Mouse (Mus musculus) heart, embryonic 14.5 days (tissue): Measurements from ENCODE around the gene Ankrd55. TPM values are rescaled to one million over a fixed set of nuclear protein-coding genes. Genes with fewer than 3 reads are reported as not detected.

Experiments used
- ATAC-seq: fragments of 200-750 bp; cut with Nextera tagmentation; 2 replicates; pipeline ENCODE4 v1.8.0; 2017; ENCODE audit warnings: low read depth, moderate TSS enrichment; ENCODE audit not compliant: insufficient number of reproducible peaks, insufficient read depth, low FRiP score
- H3K27ac ChIP-seq, 2 experiments: fragments of 200-500 bp in 1 of 2; fragments of 300-500 bp in 1 of 2; sonication (generic) in 1 of 2; replicated peaks in 1 of 2; 2 replicates each; pipeline ENCODE4 v1.5.1; 2012 to 2014; ENCODE audit warnings: low read depth in 2 of 2, low read length in 2 of 2, control low read depth in 1 of 2, mild to moderate bottlenecking in 1 of 2, mixed read lengths in 1 of 2; ENCODE audit not compliant: control insufficient read depth in 1 of 2, insufficient read depth in 1 of 2
- H3K27me3 ChIP-seq: fragments of 300-500 bp; sonication (generic); 2 replicates; pipeline ENCODE4 v1.6.1; 2014; ENCODE audit warnings: mild to moderate bottlenecking, low read length, control low read depth; ENCODE audit not compliant: control insufficient read depth, insufficient read depth
- H3K36me3 ChIP-seq: fragments of 300-500 bp; sonication (generic); 2 replicates; pipeline ENCODE4 v1.6.1; 2014; ENCODE audit warnings: mild to moderate bottlenecking, control low read depth, low read length, mixed read lengths; ENCODE audit not compliant: control insufficient read depth, insufficient read depth
- H3K4me1 ChIP-seq, 2 experiments: fragments of 200-500 bp in 1 of 2; fragments of 300-500 bp in 1 of 2; sonication (generic) in 1 of 2; 2 replicates each; pipeline ENCODE4 v1.6.1; 2012 to 2014; ENCODE audit warnings: low read length in 2 of 2, control low read depth in 1 of 2, mixed read lengths in 1 of 2; ENCODE audit not compliant: control insufficient read depth in 2 of 2, insufficient read depth in 2 of 2
- H3K4me2 ChIP-seq: fragments of 300-500 bp; sonication (generic); 2 replicates; pipeline ENCODE4 v1.6.1; 2014; ENCODE audit warnings: mild to moderate bottlenecking, low read length
- H3K4me3 ChIP-seq, 2 experiments: fragments of 200-500 bp in 1 of 2; fragments of 300-500 bp in 1 of 2; sonication (generic) in 1 of 2; 2 replicates each; pipeline ENCODE4 v1.5.1; 2012 to 2014; ENCODE audit warnings: low read length in 2 of 2, mild to moderate bottlenecking in 2 of 2, control low read depth in 1 of 2, low read depth in 1 of 2, moderate library complexity in 1 of 2; ENCODE audit not compliant: control insufficient read depth in 1 of 2, insufficient read depth in 1 of 2
- H3K9ac ChIP-seq: fragments of 300-500 bp; sonication (generic); 2 replicates; pipeline ENCODE4 v1.6.1; 2014; ENCODE audit warnings: mild to moderate bottlenecking, low read length
- H3K9me3 ChIP-seq: fragments of 300-500 bp; sonication (generic); 2 replicates; pipeline ENCODE4 v1.6.1; 2016; ENCODE audit warnings: low read length, control low read depth; ENCODE audit not compliant: control insufficient read depth
- WGBS: fragments of 180-500 bp; shearing (Covaris S2); extraction: QIAGEN DNeasy Blood & Tissue Kit; methylation state at CpG from one replicate; pipeline ENCODE4 v1.1.7; 2014; 5-methylcytosine and 5-hydroxymethylcytosine counted together
- polyA plus RNA-seq: library from polyadenylated mRNA; unstranded; fragments of >200 nt; fragmentation: Nextera tagmentation; extraction: Ambion mirVana; gene quantifications from 2 replicates; pipeline ENCODE4 v1.2.1, GENCODE M21; 2014

Gene Ankrd55
- polyA plus RNA-seq, 1 experiment from 2014 or later: 0.08 TPM

DNA sequence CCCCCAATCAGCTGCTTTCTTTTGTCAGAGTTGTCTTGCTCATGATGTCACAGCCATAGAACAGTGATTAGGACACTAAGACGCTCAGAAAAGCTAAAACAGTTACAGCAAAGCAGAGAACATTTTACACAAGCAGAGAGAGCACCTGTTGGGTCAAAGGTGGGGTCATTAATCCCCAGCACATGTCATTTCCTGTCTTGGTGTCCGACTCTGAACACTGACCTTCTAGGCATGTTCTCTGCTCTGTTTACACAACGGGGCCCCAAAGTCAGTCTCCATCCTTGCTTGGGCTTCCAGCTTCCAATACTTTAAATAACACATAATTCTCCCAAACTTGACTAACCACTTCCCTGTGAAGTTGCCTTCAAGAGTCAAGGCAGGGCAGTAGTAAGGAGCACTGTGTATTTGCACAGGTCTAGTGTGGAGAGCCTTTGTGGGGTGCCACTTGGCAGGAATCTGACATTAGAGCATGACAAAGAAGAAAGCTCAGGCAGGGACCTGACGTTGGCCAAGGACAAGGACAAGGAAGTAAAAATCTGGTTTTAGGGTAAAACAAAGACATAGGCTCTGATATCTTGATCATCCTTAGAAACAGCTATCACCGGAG is 123.1 kb downstream of the Ankrd55 start:
- 79% methylated on average over 5 of the region's 5 CpGs for WGBS
- no peak overlapping the region for H3K4me2 ChIP-seq
- no peak for ATAC-seq
- H3K9me3 ChIP-seq: no peaks in the 10 kb centered on the region
- H3K4me1 ChIP-seq: peaks cover 0 to 5% of the 10 kb centered on the region in 2 experiments; a peak in 1 of 4 replicates
- H3K4me3 ChIP-seq: no peak overlapping the region
- no peaks in the 10 kb centered on the region for H3K27me3 ChIP-seq
- H3K9ac ChIP-seq: no peak overlapping the region
- H3K27ac ChIP-seq: no peak overlapping the region
- no peaks in the 10 kb centered on the region for H3K36me3 ChIP-seq

DNA sequence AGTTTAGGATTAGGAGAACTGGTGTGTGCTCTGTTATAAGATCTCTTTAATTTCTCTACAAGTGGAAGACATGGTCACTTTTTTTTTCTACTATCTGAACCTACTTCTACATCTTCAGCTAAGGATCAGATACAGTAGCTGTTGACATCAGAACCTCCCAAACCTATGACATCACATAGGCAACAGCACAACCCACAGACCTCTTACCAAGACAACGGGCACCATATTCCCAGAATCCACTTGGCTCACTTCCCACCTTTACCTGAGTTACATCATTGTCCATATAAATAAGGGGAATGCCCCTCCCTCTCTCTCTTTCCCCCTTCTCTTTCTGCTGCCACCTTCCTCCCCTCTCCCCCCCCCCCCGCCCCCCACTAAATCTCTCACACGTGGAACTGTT is 124.0 kb downstream of the Ankrd55 start:
- ATAC-seq: no peak
- no peaks in the 10 kb centered on the region for H3K9me3 ChIP-seq
- 84% methylated on average over 2 of the region's 3 CpGs for WGBS
- H3K36me3 ChIP-seq: no peaks in the 10 kb centered on the region
- peaks cover 4 to 12% of the 10 kb centered on the region in 2 experiments; a peak in 3 of 4 replicates for H3K4me1 ChIP-seq
- no peak overlapping the region for H3K4me3 ChIP-seq
- H3K27me3 ChIP-seq: no peaks in the 10 kb centered on the region
- no peak overlapping the region for H3K27ac ChIP-seq
- H3K4me2 ChIP-seq: no peak overlapping the region
- H3K9ac ChIP-seq: no peak overlapping the region

DNA sequence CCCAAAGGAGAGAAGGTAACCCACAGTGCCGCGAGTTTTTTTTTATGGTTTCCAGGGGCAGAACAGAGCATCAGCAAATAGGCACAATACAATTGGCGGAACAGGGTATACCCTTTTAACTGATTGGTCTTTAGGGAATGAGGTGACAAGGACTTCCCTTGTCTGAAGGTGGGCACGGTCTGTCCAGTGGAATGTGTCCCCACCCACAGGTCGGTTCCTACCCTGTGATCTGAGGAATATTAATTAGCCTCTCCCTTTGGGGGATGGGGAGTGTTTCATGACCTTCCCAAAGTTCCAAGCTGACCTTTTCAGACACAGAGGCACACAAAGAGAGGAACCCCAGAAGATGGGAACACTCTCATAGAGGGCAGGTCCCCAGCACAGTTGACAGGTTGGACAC is 124.6 kb downstream of the Ankrd55 start:
- H3K9me3 ChIP-seq: no peaks in the 10 kb centered on the region
- ATAC-seq: no peak
- H3K4me1 ChIP-seq: peaks cover 4 to 14% of the 10 kb centered on the region in 2 experiments
- no peak overlapping the region for H3K9ac ChIP-seq
- no peaks in the 10 kb centered on the region for H3K36me3 ChIP-seq
- WGBS: 86% methylated on average over 5 of the region's 5 CpGs
- H3K27ac ChIP-seq: no peak overlapping the region
- no peak overlapping the region for H3K4me2 ChIP-seq
- no peak overlapping the region for H3K4me3 ChIP-seq
- H3K27me3 ChIP-seq: no peaks in the 10 kb centered on the region

DNA sequence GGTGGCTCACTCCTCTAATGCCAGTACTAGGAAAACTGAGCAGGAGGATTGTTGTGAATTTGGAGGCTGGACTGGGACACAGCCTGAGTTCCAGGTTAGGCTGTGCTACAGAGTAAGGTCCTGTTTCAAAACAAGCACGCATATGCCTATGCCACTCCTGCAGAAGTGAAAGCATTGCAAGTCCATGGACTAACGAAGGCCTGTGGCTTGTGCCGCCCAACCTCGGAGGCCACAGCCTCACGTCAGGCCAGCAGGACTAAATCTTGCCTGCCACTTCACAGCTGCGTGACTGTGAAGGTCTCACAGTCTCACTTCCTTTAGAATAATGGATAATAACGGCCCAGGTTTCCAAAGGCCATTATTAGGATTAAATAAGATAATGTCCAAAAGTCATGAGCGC is 125.4 kb downstream of the Ankrd55 start:
- no peak for ATAC-seq
- H3K4me1 ChIP-seq: peaks cover 4 to 20% of the 10 kb centered on the region in 2 experiments
- no peaks in the 10 kb centered on the region for H3K9me3 ChIP-seq
- no peaks in the 10 kb centered on the region for H3K36me3 ChIP-seq
- H3K4me3 ChIP-seq: no peak overlapping the region
- 90% methylated on average over 8 of the region's 8 CpGs for WGBS
- no peak overlapping the region for H3K4me2 ChIP-seq
- no peak overlapping the region for H3K27ac ChIP-seq
- no peak overlapping the region for H3K9ac ChIP-seq
- H3K27me3 ChIP-seq: no peaks in the 10 kb centered on the region

DNA sequence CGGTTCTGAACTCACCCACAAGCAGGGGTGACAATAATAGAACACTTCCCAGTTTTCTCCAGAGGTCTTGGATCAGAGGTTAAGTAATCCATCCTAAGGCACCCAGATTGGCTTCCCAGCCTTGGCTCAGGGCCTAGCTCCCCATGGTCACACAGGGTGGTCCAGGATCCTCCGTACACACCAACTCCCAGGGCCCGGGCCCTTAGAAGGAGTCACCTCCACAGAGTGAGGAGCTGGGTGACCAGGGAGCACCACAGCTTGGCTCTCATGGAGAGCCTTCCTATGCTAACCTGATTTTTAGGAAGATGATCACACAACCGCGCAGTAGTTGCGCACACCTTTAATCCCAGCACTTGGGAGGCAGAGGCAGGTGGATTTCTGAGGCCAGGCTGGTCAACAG is 127.6 kb downstream of the Ankrd55 start:
- no peak overlapping the region for H3K9ac ChIP-seq
- no peaks in the 10 kb centered on the region for H3K36me3 ChIP-seq
- no peaks in the 10 kb centered on the region for H3K9me3 ChIP-seq
- no peak overlapping the region for H3K4me3 ChIP-seq
- H3K27ac ChIP-seq: 0 out of 4 replicates have a peak overlapping the region, but pooled peaks of 1 of the 2 experiments have one; percentile 33
- WGBS: 86% methylated on average over 6 of the region's 6 CpGs
- H3K27me3 ChIP-seq: no peaks in the 10 kb centered on the region
- H3K4me2 ChIP-seq: no peak overlapping the region
- H3K4me1 ChIP-seq: peaks cover 4 to 20% of the 10 kb centered on the region in 2 experiments
- no peak for ATAC-seq

DNA sequence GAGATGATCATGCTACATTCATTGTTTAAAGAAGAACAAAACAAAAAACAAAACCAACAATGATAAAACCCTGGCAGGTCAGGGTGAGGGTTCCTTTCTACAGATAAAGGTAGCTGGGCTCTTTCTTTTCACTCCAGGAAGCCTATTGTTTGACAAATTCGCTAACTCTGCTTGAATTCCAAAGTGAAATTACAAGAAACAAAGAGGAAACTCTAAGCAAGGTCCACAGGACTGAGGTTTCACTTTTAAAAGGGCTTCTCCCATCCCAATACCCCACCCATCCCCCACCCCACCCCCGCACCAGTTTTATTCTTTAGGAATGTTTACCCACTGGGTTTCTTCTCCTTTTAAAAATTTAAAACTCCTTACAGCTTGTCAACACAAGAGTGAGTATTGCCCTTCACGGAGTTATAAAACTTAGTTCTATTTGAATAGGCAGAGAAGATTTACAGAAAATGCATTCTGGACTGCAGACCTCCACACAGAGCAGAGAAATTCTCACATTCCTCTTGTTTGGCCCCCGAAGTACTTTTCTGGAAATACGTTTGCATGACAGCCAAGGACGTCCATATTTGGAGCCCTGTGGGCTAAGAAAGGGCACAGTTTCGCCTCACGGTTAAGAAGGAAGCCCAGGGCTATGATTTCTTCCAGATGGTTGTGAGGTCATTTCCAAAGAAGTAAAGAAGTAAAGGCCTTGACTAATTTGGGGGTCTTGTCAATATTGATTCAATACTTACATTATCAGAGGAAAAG is 128.3 kb downstream of the Ankrd55 start:
- Histone ChIP-seq H3K9ac (no peak overlapping the region), H3K4me3 (no peak overlapping the region), H3K27ac (peak overlapping the region; percentile 55 to 72; a peak in 3 of 4 replicates), H3K4me2 (no peak overlapping the region), H3K9me3 (no peaks in the 10 kb centered on the region), H3K36me3 (no peaks in the 10 kb centered on the region), H3K4me1 (peaks cover 4 to 20% of the 10 kb centered on the region in 2 experiments), H3K27me3 (no peaks in the 10 kb centered on the region)
- ATAC-seq: no peak
- 22% methylated on average over 8 of the region's 8 CpGs for WGBS

DNA sequence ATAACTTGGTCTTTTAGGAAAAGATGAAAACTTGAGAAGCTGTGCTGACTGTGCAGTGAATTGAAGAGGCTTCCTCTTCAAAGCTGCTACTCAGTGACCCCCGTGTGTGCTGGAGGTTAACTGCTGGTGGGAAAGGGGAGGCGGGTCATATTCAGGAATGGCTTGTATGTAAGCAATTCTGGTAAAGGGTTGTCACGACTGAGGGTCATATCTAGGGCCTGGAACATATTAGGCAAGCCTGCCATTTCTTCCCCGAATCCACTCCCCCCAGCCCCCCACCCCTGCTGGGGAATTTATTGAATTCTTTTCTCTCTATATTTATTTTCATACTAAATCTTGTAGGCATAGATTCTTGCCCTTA is 128.9 kb downstream of the Ankrd55 start:
- Histone ChIP-seq H3K4me3 (no peak overlapping the region), H3K27me3 (no peaks in the 10 kb centered on the region)
- ATAC-seq: no peak

More for the DNA sequence above, 128.9 kb downstream of the Ankrd55 start:
- 33% methylated on average over 4 of the region's 4 CpGs for WGBS
- peak overlapping the region; percentile 12 to 72; a peak in 1 of 4 replicates for H3K27ac ChIP-seq
- H3K4me1 ChIP-seq: peaks cover 6 to 23% of the 10 kb centered on the region in 2 experiments
- H3K9me3 ChIP-seq: no peaks in the 10 kb centered on the region
- H3K36me3 ChIP-seq: no peaks in the 10 kb centered on the region
- H3K4me2 ChIP-seq: no peak overlapping the region
- no peak overlapping the region for H3K9ac ChIP-seq
